Mouse (Mus musculus): ENCODE measurements around the gene Defb11.
"Not testable (repeated sequence)": the region's sequence is repeated elsewhere in the genome, so short reads cannot be mapped to it uniquely, and the experiment has no call there.

Gene Defb11

DNA sequence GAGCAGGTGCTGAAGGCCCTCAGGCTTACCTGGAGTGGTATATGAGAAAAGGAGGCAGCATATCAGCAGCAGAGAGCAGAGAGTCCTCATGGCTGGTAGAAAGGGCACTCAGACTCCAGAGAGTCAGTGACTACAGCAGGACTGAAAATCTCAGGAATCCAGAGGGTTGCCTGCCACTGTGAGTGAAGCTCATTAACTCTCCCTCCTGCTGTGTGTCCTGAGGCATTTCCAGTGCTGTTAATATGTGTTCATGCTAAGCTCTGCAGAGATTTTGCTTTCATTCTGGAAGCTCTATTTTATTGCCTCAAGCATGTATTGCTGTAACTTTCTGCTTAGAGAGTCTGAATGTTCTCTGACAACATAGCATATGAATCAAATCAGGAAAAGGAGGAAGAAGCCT, at the start of gene Defb11:
Gene Defb11 (minus strand): TSS at position 123 of the 400 bp plus-strand sequence.
- DNase-seq (ENCODE audit: low read depth, low spot score) = not testable (repeated sequence)

GRCm38 (mm10) chr8:21955321-21955720, 49.1 kb upstream of the Defb11 start:
- peak; percentile 16 for DNase-seq (ENCODE audit: low read depth, low spot score)

DNA sequence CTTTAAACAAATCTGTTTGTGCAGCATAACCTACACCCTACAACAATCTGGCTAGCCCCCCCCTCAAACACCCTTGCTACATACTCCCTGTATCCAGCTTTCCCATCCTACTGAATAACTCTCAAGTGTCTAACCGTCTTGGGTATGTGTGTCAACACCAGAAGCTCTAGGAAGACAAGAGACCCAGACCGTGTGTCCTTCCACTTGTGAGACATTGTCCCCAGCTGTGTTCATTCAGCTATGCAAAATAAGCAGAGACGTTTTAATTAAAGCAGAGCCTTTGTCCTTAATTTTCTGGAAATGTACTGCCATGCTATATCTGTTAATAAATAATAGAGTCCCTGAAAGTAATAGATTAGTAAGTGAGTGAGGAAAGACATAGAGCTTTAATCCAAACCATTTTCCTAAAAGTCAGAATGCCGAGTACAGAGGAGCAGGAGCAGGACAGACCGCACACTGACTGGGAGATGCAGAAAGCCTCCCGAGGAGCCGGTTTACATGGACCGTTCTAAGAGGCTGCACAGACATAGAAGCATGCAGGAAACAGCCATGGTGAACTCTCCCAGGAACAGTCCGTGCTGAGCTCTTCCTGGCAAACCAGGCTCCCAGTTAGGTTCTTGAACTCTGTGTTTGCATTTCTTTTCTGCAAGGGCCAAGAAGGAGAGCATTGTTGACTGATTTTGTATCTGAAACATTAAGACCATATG, 41.3 kb upstream of the Defb11 start:
- DNase-seq (ENCODE audit: low read depth, low spot score) = no peak

- no peak for DNase-seq (ENCODE audit: low read depth, low spot score)
Measured at GRCm38 (mm10) chr8:21946462-21946861, 40.2 kb upstream of the Defb11 start, which contains the start of gene Defb13. Gene Defb13 (plus strand): TSS chr8:21946762.

DNA sequence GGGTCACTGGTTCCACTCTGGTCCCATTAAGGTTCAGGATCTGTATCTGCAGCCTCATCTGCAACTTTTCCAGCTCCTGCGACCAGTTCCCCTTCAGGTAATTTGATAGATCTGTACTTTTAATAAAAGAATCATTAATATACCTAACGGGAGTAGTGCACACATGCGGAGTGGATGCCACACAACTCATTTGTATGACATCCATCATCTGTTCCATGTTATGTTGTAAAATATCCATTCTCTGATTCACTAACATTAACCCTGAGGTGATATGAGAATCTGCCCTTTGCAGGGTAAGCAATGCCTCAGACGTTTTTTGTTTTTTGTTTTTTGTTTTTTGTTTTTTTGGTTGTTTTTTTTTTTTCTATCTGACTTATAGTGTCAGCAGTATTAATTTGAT, 31.8 kb upstream of the Defb11 start, which contains the start of gene Defb35:
Gene Defb35 (plus strand): TSS at position 301 of the 400 bp plus-strand sequence.
- DNase-seq (ENCODE audit: low read depth, low spot score) = not testable (repeated sequence)

GRCm38 (mm10) chr8:21932610-21933009, 26.4 kb upstream of the Defb11 start, which contains the start of gene Defb15:
Gene Defb15 (minus strand): TSS chr8:21932710.
- DNase-seq (ENCODE audit: low read depth, low spot score) = no peak

DNA sequence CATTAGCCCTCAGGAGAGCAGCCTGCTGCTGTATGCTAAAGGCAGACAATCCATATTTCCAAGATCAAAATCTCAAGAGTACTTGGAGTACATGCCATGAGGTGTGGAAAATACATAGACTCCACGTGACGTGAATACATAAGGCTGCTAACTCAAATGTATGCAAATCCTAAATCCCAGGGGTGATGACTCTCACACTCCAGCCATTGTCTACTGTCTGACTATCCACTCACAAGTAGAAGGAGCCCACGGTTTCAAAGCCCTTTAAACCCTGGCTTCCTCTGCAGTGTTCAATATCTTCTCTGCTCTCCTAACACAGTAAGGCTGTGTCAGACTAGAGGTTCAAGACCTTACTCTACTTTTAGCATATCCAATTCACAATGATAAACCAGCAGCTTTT, 24.5 kb upstream of the Defb11 start:
- not testable (repeated sequence) for DNase-seq (ENCODE audit: low read depth, low spot score)

GRCm38 (mm10) chr8:21915625-21916024, 9.4 kb upstream of the Defb11 start:
- DNase-seq (ENCODE audit: low read depth, low spot score) = no peak

- no peak for DNase-seq (ENCODE audit: low read depth, low spot score)
Measured at GRCm38 (mm10) chr8:21912554-21912953, 6.3 kb upstream of the Defb11 start.

GRCm38 (mm10) chr8:21911931-21912330, 5.7 kb upstream of the Defb11 start:
- DNase-seq (ENCODE audit: low read depth, low spot score) = no peak

DNA sequence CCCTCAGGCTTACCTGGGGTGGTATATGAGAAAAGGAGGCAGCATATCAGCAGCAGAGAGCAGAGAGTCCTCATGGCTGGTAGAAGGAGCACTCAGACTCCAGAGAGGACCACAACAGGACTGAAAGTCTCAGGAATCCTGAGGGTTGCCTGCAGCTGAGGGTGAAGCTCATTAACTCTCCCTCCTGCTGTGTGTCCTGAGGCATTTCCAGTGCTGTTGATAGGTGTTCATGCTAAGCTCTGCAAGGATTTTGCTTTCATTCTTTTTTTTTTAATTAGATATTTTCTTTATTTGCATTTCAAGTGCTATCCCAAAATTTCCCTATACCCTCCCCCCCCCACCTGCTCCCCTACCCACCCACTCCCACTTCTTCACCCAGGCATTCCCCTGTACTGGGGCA, 20.9 kb downstream of the Defb11 start, which contains the start of gene Defb9:
Gene Defb9 (minus strand): TSS at position 101 of the 400 bp plus-strand sequence.
- DNase-seq (ENCODE audit: low read depth, low spot score) = not testable (repeated sequence)

- DNase-seq (ENCODE audit: low read depth, low spot score) = not testable (repeated sequence)
Measured at GRCm38 (mm10) chr8:21858586-21858985, 47.6 kb downstream of the Defb11 start, which contains the start of gene Defb10. Gene Defb10 (plus strand): TSS chr8:21858901.
